Mouse (Mus musculus) kidney, postnatal 4 days (tissue): ENCODE data around the gene Inpp5a.

Experiments
- DNase-seq, 2 experiments: peaks; one replicate each; pipeline ENCODE4 v3.0.0; 2021; ENCODE audit warnings: mixed read lengths in 2 of 2

Inpp5a gene

DNA sequence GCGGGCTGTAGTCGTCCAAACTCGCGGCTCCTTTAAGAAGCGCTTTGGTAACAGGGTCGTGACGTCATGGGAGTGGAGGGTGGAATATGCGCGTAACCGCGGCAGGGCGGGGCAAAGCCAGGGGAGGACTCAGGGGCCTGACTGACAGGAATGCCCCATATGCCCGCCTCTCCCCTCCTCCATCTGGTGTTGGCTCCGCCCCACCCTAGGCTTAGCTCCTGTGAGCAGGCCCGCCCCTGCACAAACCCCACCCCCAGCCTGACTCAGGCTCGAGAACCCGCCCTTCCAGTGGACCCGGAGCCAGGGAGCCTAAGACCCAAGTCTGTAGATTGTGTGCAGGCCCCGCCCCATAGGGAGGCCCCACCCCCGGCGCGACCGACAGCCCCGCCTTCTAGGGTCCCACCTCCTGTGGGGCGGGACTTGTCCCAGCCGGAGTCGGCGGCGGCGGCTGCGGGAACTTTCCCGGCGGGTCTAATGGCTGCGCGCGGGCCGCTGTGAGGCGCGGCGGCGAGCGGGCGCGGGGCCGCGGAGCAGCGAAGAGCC lies at the start of gene Inpp5a:
Gene Inpp5a (plus strand): TSS at position 440 of the 543 bp plus-strand sequence.
- DNase-seq: peak; percentile 99

DNA sequence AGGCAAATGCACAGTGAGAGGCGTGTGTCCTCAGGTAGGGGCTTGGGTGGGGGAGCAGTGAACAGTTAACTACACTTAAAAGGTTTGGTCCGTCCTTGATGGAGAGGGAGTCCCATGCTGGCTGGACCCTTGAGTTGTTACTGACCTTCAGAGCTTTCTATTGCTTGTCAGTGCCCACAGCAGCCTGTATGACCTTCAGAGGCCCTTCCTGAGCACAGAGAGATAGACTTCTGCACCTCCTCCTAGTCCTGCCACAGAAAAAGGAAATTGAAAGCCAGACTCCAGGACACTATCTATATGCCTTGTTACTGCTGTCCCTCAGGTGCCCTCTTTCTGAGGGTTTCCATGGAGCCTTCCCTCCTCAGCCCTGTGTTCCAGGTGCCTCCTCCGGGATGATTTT lies 49.7 kb upstream of the Inpp5a start:
- no peak for DNase-seq

DNA sequence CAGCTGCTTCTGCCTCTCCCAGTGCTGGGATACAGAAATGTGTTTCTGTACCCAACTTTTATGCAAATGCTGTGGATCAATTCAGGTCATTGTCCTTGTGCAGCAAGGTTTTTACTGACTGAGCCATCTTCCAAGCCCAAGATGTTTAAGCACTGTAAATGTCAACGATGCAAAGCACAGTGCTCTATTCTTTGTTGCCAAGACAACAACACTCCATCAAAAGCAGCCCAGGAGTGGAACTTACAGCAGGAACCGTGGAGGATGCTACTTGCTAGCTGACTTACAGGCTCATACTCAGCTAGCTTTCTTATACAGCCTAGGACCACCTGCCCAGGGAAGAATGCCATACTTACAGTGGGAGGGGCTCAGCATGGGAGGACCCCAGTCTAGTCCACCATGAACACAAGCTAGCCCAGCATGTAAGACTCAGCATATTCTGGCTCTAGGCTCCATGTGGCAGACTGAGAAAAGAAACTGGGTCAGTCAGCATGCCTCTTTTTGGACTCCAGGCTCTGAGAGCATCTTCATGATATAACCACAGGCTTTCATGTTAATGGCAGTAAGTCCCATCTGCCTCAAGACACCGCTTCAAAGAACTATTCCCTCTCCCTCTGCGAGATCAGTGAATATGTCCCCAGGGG lies 47.8 kb upstream of the Inpp5a start:
- no peak for DNase-seq

DNA sequence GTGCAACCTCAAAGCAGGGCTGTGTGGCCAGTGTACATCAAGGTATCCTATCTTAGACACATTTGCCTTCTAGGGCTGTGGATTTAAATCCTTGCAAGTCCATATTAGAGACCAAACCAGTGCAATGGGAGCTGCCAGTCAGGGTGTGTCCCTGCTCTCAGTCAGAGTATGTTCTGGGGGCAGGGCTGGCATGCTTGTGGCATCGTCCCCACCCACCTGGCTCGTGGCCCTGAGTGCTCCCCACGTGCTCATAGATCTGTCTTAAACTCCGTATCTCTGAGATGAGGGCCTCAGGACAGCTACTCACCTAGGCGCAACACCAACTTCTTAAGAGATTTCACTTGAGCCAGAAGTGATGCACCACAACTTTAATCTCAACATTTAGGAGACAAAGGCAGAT lies 46.1 kb upstream of the Inpp5a start:
- no peak for DNase-seq

DNA sequence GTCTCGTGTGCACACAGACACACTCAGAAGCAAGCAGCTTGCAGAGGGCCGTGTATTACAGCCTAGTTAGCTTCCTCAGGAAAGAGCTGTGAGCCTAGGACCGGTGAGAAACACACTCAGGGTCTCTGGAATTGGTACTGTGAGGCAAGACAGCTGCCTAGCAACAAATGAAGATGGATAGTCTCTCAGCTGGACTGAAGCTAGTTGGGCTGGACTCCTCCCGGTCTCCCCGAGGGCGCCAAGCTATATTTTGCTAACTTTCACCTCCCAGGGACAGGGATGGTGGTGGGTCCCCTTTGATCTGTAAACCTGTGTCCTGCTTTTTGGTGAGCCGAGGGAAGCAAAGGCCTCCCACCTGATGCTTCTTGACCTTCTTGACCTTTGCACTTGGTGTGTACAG lies 41.9 kb upstream of the Inpp5a start:
- DNase-seq: no peak

DNA sequence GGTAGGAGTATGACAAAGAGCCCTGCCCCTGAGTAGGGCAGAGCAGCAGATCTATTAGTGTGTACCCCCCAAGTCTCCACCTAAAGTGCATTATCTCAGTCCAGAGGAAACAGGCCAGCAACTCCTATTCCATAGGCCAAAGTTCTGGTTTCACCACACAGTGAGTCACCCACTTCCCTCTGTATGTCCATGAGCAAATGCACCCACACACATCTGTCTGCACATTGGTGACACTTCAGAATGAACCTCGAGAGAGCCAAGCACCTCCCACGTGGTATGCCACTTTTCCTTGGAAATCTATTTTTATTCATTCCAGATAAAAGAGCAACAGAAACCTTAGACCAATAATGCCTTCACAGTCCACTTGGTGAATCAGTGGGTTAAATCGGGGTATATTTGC lies 38.3 kb upstream of the Inpp5a start:
- no peak for DNase-seq

DNA sequence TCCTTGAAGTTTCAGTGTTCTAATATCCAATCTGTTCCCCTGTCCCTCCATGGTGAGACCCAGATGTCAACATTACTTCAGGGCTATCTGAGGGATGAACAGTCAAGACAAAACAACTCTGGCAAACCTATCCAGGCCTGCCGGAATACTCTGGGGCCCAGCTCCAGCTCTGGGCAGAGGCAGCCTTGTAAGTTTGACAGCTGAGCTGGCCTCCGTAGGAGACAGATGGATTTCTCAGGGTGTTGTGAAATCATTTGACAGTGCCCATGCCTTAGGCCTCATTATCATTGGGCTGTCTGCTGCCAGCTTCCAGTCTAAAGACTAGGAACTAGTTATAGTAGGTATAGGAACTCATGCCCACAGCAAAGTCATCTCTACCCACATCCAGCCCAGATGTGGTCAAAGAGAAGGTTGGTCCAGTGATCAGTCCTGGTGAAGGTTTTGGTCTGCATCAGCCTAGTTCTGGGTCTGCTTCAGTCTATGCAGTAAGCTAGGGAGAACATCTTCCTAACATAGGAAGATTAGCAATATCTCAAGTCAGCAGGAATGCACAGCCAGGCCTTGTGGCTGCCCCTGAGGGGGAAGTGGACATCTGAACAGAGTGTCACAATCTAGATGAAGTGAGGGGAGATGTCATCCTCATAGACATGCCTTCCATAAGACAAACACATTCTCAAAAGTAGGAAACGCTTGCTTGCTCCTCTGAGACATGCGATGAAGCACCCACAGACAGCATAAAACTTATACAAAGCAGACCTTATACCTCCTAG lies 34.4 kb upstream of the Inpp5a start:
- no peak for DNase-seq

DNA sequence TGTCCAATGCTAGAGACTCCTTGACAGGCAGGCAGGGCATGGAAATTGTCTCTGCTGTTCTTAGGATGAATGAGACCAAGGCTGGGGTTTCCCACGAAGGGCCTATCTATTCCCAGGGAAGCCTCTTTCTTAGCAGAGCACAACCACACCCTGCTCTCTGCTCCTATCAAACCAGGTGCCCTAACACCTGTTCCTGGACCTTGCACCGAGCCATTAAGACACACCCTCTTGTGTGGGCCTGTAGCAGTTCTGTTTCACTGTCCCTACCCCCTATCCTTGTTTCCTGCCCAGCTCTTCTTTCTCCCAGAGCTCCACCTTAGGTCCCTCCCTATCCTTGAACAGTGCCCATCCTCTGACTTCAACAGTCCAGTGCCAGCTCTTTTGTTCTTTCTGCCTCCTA lies 31.9 kb upstream of the Inpp5a start:
- DNase-seq: no peak

DNA sequence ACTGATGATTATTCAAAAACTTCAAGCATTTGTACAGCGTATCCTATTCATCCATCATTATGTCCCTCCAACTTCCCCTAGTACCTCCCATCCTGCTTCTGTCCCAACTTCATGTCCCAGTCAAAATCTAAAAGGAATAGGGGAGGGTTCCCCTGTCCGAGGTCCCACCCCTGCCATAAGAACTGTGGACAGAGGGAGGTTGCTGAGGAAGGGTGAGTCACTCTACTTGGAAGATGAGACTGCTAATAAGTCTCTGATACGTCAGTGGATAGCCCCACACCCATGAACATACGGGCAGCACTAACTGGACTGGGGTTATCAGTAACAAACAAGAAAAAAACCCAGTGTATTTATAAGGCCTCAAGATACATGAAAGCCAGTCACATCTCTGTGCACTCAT lies 29.0 kb upstream of the Inpp5a start:
- DNase-seq: peak in 1 of 2 experiments; percentile 15

DNA sequence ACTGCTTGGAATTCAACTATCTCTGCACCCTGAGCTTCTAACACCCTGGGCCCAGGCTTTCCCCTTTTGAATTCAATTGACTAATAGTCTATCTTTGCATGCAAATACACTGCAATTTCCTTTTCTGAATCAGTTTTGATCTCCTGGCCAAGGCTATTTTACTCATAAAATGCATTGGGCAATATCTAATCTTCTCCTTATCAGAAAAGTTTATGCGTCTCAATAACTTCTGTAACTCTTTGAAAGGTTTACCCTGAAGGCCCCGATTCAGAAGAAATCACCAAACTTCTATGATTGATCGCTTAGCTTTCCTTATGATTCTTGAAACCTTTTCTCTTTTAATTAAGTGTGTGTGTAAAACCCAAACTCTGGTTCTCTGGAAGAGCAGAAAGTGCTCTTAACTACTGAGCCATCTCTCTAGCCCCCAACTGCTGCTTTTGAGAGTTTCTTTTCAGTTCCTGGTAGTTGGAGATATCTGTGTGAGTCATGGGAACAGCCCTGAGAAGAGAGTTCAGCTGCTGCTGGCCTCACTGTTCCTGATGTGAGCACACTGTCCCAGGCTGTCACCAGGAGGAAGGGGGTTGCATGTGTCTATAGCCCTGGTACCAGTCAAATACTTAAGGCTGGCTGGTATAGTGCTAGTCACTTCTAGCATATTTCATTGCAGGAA lies 27.9 kb upstream of the Inpp5a start:
- no peak for DNase-seq

DNA sequence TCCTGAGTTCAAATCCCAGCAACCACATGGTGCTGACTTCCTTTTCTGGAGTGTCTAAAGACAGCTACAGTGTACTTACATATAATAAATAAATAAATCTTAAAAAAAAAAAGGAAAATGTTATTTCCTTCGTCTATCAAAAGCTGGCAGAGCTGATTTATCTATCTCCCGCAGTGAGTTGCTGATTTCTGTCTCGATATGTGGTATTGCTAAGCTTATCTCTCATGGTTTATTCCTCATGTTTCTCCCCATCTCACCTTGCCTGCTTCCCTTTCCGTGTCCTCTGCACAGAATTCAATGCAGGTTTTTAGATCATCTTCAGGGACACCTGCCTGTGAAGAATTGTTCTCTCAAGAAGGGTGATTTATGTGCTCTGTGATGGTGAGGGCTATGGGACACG lies 27.1 kb upstream of the Inpp5a start:
- no peak for DNase-seq

DNA sequence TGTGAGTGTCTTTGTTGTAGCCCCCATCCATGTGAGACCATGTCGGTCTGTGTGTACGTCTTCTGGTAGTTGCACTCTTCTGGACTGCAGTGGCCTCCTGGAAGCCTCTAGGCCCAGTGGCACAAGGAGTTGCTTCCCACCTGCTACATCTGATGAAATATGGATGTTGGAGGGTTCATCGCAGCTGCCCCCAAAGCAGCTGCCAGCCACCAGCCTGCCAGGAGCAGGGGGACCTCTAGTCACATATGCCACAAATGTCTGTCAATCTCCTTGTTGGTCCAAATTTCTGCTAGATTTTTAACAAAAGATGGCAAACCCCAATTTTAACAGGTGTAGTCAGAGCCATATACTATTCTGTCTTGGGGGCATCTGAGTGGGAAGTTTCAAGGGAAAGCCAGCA lies 26.4 kb upstream of the Inpp5a start:
- no peak for DNase-seq

DNA sequence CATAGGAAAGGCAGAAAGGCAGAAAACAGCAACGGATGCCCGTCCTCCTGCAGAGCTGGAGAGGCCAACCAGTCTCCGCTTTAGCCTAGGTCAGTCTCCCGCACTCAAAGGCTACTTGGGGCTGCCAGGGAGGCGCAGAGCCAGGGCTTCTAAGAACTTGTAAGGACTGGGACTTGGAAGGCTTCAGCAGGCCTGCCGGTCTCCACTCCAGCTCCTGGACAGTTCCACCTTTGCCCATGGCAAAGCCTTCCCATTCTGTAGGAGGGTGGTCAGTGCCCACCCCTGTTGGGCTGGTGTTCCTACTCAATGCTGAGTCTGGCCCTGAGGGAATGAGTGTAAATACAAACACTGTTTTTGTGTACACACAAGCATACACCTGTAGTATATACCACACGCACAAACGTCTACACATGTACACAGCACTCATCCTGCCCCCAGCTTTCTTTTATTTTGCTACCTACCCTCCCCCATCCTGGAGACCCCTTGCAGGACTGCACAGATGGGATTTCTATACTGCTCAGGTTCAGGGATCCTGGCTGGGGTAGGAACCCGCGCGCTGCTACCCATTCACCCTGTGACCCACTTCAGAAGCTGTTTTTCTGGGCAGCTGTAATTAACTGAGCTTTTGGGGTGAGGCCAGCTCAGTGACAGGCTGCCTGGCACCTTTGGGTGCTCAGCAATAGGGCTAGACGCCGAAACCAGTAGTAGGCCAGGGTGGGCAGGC lies 25.5 kb upstream of the Inpp5a start:
- peak; percentile 23 to 48 for DNase-seq

DNA sequence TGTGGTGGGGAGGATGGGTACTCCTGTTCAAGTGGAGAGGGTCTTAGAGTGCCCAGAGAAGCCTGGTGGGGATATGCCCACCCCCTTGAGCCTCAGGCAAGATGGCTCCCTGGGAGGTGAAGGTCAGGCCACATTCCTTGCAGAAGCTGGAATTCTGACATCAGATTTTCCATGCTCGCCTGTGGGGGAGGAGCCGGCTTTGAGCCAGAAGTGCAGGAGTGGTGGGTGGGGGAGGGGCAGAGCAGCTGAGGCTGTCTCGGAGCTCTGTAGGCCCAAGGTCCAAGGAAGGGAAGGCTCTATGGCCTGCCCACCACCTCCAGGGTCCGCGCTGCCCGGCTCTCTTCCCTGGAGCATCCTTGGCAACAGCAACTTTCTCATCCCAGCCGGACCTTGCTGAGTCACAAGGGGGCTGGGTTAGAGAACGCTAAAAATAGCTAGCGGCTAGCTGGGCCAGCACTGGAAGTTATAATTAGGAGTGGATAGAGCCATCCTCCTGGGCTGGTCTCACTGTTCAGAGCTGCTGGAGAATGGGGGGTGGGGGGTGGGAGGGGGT lies 24.8 kb upstream of the Inpp5a start:
- DNase-seq: peak; percentile 89 to 95

DNA sequence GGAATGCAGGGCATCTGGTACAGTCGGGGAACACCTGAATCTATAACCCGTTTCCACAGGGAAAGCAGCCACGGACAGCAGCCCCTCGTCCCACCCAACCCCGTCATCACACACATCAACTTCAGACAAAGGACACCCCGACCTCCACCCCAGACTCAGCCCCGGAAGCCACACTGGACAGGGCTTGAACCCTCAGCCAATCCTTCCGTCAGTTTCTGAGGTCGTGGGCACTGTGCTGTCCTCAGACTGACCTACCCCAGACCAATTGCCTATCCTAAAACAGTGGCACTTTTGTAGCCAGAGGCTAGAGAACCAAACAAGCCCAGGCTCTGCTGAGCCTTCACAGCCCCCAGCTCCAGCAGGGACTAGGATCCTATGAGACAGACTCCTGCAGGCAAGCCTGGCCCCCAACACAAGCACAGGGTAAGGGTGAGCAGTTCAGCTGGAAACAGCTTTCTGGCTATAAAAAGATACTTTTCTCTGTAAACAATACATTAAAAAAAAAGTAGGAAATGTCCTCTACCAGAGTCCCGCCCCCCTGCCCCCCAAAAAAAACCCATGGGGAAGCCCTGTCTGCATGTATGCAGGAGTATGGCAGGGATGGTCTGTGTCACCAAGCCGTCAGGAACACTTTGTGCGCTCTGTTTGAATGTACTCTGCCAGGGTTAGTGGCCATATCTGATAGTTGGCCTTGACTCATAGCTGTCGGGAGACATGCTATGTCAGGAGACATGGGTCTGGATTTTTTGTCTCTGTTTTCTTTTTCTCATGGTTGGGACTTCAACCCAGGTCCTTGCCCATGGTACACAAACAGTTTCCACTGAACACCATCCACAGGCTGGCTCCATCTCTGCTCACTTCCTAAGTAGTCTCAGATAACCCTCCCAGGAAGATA lies 23.7 kb upstream of the Inpp5a start:
- peak in 1 of 2 experiments; percentile 41 for DNase-seq

DNA sequence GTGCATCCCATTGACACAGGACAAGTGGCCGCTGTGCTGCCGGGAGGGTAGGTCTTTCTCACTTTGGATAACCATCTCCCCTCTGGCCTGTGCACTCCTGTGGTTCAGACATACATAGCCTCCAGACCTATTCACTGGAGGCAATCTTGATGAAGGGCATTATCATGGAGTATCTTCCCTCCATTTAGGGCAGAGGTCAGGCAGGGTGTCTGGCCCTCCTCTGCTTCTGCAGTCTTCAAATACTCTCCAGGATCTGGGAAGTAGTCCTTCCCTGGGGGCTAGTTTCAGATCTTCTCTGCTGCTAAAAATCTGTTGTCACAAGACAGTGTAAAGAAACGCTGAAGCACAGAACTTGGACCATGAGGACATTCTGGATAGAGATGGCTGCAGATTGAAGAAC lies 22.8 kb upstream of the Inpp5a start:
- no peak for DNase-seq

DNA sequence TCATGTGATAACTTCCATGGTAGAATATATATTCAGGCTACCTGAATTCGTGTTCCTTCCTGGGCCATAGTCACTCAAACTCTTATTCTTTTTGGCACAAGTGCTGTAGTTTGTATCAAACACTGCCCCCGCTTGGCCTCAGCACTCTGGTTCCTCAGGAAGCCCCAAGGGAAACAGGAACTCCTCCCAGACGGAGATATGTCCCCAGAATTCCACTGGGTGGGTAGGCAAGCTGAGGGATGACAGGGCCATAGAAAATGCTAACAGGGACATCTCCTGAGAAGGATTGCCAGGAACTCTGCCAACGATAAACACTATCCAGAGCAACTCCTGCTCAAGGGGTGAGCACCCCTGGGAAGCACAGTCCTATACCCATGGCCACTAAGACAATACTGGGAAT lies 22.4 kb upstream of the Inpp5a start:
- peak in 1 of 2 experiments; percentile 50 for DNase-seq

DNA sequence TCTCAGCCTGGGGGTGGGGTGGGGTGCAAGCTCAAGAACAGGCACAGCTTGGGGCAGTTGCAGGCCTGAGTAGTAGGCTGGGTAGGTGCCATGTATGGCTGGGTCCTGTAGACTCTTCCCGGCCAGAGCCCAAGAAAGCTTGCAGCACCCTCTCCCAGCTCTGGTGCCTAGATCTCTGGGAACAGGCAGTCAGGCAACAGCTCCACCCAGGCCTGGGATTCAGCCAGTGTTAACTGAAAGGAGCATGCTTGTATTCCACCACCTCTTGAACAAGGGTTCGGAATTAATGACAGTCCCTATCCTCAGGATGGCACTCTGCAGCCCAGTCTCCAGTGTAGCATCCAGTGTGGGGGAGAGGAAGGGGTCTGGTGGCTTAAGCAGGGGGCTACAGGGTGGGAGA lies 20.7 kb upstream of the Inpp5a start:
- peak in 1 of 2 experiments; percentile 25 for DNase-seq

DNA sequence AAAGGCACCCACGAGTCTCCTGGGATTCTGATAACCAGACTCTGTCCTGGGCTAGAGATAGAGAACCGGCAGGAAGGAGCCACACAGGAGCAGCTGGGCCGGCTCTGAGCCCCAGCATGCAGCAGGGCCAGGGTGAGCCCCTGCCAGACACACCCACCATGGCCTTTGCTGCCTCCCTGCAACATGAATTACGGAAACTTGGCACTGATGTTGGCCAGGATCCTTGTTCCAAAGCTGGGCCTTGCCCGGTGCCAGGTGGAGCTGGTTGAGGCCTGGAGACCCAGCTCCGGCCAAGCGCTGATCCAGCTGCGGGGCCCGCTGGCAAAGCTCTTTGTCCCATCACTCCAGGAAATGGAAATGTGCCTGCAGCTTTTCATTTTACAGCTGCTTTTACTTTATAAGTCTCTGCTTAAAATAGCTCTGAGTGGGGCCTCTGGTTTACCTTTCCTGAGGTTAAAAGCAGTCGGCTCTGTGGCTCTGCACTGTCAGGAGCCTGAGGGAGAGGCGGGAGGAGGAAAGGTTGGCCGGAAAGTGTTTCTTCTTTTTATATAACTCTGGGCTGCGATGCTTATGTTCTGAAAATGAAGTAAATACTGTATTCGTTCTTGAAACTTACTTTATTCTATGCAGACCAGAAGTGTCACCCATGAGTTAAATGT lies 20.1 kb upstream of the Inpp5a start:
- DNase-seq: peak; percentile 53 to 71

DNA sequence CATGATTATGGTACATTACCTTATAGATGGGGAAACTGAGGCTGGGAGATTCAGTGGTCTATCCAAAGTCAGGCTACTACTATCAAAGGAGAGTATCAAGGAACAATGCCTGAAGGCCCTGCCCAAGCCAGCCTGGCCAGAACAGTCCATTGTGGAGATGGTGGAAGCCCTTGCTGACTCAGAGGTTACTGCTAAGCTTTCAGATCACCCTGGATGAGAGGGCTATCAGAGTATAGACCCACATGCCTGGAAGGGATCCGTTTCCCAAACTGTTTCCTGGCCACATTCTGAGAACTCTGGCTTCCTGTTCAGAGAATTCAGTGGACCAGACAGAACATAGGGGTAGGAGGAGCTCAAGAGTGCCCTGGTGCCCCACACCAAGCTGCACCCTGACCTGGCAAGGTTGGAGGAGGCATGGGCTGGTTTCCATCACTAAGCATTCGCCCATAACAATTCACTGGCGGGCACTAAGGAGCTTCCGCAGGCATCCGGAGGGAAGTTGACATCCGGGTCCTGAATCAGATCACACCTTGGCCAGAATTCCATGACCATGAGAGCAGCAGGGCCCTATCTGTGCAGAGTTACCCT lies 19.3 kb upstream of the Inpp5a start:
- DNase-seq: no peak

DNA sequence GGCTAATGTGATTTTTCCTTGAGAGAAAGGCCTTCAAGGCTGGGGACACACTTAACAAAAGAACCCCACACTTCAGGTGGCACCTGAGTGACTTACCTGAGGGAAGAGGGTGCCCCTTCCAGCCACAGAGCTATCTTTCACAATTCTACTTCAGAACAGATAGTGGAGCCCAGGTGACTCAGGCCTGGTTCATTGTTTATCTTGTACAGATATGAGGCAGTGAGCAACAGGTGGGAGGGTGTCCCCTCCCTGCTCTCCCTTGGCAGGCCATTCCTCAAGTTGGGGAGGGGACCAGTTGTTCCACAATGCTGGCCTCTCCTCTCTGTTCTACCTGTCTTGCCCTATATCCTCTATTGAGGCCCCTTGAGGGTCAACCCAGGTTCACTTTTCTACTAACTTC lies 17.5 kb upstream of the Inpp5a start:
- DNase-seq: no peak
